Mouse (Mus musculus) heart, postnatal 0 days (tissue): ENCODE measurements at regions not wholly inside any gene's neighbourhood (a gene's known extent, or its start where the extent isn't known, plus 50 kb on each side); places are given as distances from the start of the nearest gene placed in this dataset.

ENCODE experiments used
- CTCF ChIP-seq: IDR thresholded peaks from 2 replicates; pipeline ENCODE4 v1.5.1; 2016; ENCODE audit warnings: antibody characterized with exemption, control low read depth, low read depth
- EP300 ChIP-seq: IDR thresholded peaks from 2 replicates; pipeline ENCODE4 v1.6.1; 2016; ENCODE audit warnings: antibody characterized with exemption, low read depth

GRCm38 (mm10) chr11:71675714-71676313, 73.9 kb upstream of the Wscd1 start:
- TF ChIP-seq CTCF = no peak
- TF ChIP-seq EP300 = no peak
